In the genomic region with DNA sequence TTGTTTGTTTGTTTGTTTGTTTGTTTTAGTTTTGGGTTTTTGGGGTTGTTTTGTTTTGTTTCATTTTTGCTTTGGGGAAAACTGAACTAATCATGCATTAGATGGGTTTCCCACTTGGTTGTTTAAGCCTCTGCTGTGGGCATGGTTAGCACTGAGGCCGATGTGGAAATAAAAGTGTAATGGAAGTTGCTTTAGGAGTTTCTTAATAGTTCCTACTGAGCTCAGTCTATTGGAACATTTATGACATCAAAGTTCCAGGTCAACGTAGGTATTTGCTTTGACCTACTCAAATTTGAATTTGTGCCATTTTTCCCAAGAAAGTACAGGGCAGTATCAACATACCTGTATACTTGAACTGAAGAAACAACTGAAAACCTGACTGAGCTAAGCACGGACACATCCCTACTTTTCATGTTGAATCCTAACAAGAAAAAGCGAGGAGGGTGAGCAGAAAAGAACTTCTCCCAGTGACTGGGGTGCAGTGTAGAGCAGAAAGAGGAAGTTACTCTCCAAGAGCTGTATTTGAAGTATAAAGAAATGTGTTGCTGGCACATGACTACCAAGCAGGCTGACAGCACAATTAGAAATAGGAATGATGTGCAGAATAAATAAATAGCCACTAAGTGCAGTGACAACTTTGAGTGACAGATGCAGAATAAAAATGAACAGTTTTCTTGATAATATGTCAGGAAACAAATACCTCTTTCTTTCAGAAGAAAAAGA, we compare ENCODE assay signal across 25 mouse cellular contexts.
DNase-seq lines count a peak whose midpoint lies in the region; ATAC-seq and TF ChIP-seq lines count a peak whose summit lies in the region.
"Had no signal": no experiment of that assay in that cellular context is flagged by ENCODE, and none has a peak within 500 bp of the region (broad histone marks: within the 10 kb centered on the region; RNA-seq: fewer than 3 reads in every experiment).

No protein-coding gene starts in this region.

- H3K36me3 ChIP-seq in forebrain, embryonic 16.5 days (ENCODE audit: control insufficient read depth, insufficient read depth): no peaks in the 10 kb centered on the region
- H3K36me3 ChIP-seq: embryonic facial prominence, embryonic 15.5 days; forebrain, embryonic 15.5 days; heart, embryonic 13.5 days; hindbrain, embryonic 12.5 days; lung, embryonic 15.5 days had no signal

- no peak overlapping the region for H3K4me3 ChIP-seq in bone marrow macrophage, adult 2 months (ENCODE audit: insufficient read depth, low read length)
- H3K4me3 ChIP-seq in forebrain, embryonic 16.5 days (replicated peaks; ENCODE audit: low read length): no peak overlapping the region
- H3K4me3 ChIP-seq: embryonic facial prominence, embryonic 15.5 days; forebrain, embryonic 15.5 days; heart, embryonic 13.5 days; hindbrain, embryonic 12.5 days; lung, embryonic 15.5 days had no signal

- 83% methylated on average over 4 of the region's 4 CpGs for WGBS in forebrain, embryonic 16.5 days

- DNase-seq in 416B (ENCODE audit: low read depth): peak; percentile 9
- DNase-seq in A20 (ENCODE audit: low read depth, low spot score): peak; percentile 41
- DNase-seq in cerebellum, adult 11 months: no peak
- DNase-seq in testis, postnatal 10 days (ENCODE audit: low spot score): no peak
- DNase-seq: adrenal gland, postnatal 10 days; cerebellum, adult 8-10 months; cerebellum, postnatal 36 days; gastrocnemius, postnatal 10 days; heart, postnatal 14 days; kidney, adult 11 months; kidney, postnatal 4 days; right cerebral cortex, postnatal 14 days; thymus, postnatal 25 days had no signal

- no peaks in the 10 kb centered on the region for H3K9me3 ChIP-seq in forebrain, embryonic 16.5 days (ENCODE audit: control insufficient read depth, low read length)
- H3K9me3 ChIP-seq: embryonic facial prominence, embryonic 15.5 days; forebrain, embryonic 15.5 days; heart, embryonic 13.5 days; hindbrain, embryonic 12.5 days; lung, embryonic 15.5 days had no signal

- H3K4me1 ChIP-seq in bone marrow macrophage, adult 2 months (ENCODE audit: control insufficient read depth, insufficient read depth, low read length): peaks cover 7% of the 10 kb centered on the region
- no peaks in the 10 kb centered on the region for H3K4me1 ChIP-seq in forebrain, embryonic 16.5 days (replicated peaks; ENCODE audit: control insufficient read depth, insufficient read depth, low read length)
- H3K4me1 ChIP-seq: embryonic facial prominence, embryonic 15.5 days; forebrain, embryonic 15.5 days; hindbrain, embryonic 12.5 days had no signal

- no peak for TF ChIP-seq CTCF in bone marrow macrophage, adult 2 months (IDR thresholded peaks at IDR 0.05; ENCODE audit: low read depth, low read length)

- H3K4me2 ChIP-seq in forebrain, embryonic 16.5 days (ENCODE audit: low read length): no peak overlapping the region
- H3K4me2 ChIP-seq: embryonic facial prominence, embryonic 15.5 days; forebrain, embryonic 15.5 days; heart, embryonic 13.5 days; hindbrain, embryonic 12.5 days; lung, embryonic 15.5 days; midbrain, embryonic 11.5 days had no signal

- H3K9ac ChIP-seq in forebrain, embryonic 16.5 days (replicated peaks; ENCODE audit: low read depth, low read length): no peak overlapping the region
- H3K9ac ChIP-seq: embryonic facial prominence, embryonic 15.5 days; forebrain, embryonic 15.5 days; heart, embryonic 13.5 days; hindbrain, embryonic 12.5 days; liver, embryonic 14.5 days; lung, embryonic 15.5 days had no signal

- TF ChIP-seq POLR2A in bone marrow macrophage, adult 2 months (IDR thresholded peaks at IDR 0.05; ENCODE audit: borderline replicate concordance, low read depth, low read length): no peak

- peak; percentile 93 for ATAC-seq in megakaryocyte progenitor cell, adult 5-6 weeks (replicated peaks; ENCODE audit: poor library complexity)
- ATAC-seq in forebrain, embryonic 16.5 days: no peak
- ATAC-seq: activated CD4-positive, CD25-positive, alpha-beta regulatory T cell, adult 4 months; CD4-positive, CD25-positive, alpha-beta regulatory T cell, adult 4 months; forebrain, embryonic 15.5 days had no signal

- H3K27ac ChIP-seq in bone marrow macrophage, adult 2 months (ENCODE audit: insufficient read depth, low read depth, low read length): peak overlapping the region; percentile 88
- H3K27ac ChIP-seq in forebrain, embryonic 16.5 days (ENCODE audit: low read length): no peak overlapping the region
- H3K27ac ChIP-seq: embryonic facial prominence, embryonic 15.5 days; forebrain, embryonic 15.5 days; heart, embryonic 13.5 days; hindbrain, embryonic 12.5 days; liver, embryonic 14.5 days; lung, embryonic 15.5 days had no signal

- no peaks in the 10 kb centered on the region for H3K27me3 ChIP-seq in forebrain, embryonic 16.5 days (replicated peaks; ENCODE audit: control insufficient read depth, insufficient read depth, low read length)
- H3K27me3 ChIP-seq: embryonic facial prominence, embryonic 15.5 days; forebrain, embryonic 15.5 days; heart, embryonic 13.5 days; hindbrain, embryonic 12.5 days; lung, embryonic 15.5 days had no signal

Comparison
In these comparisons a context has a peak if more than half of its experiments do, and no peak if none do; other contexts are left out.
1. DNase-seq: peak in 416B (single experiment) and A20 (single experiment); none in cerebellum, adult 11 months (single experiment) and testis, postnatal 10 days (single experiment).